Mouse (Mus musculus) stomach, postnatal 0 days (tissue): ENCODE measurements at regions not wholly inside any gene's neighbourhood (a gene's known extent, or its start where the extent isn't known, plus 50 kb on each side); places are given as distances from the start of the nearest gene placed in this dataset.

Experiments
- CTCF ChIP-seq: IDR thresholded peaks from 2 replicates; pipeline ENCODE4 v1.5.1; 2016; ENCODE audit warnings: antibody characterized with exemption, low read depth, mild to moderate bottlenecking, moderate library complexity
- EP300 ChIP-seq: optimal IDR thresholded peaks from 2 replicates; pipeline ENCODE3; 2016; ENCODE audit warnings: antibody characterized with exemption

DNA sequence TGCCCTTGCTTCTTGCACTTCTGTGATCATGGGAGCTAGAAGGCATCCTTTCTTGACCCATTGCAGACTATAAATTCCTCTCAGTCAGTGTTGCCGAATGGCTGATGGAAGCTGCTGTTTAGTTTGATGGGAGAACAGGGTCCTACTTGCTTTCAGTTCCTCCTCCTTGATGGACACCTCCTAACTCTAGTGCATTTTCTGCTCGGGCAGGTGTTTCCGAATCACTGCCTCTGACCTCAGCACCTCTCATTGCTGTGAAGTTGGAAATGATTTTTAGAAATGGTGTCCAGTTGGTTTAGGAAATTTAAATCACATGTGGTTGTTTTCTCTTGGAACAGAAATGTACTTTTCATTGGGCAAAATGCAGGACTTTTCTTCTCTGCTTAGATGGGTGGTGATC lies 214.9 kb downstream of the Gm21750 start:
- TF ChIP-seq CTCF (no peak), EP300 (no peak)
